Mouse (Mus musculus): ENCODE results near the gene Prkg1. TPM values are rescaled to one million over a fixed set of nuclear protein-coding genes. Genes with fewer than 3 reads are reported as not detected.

Prkg1 gene
- polyA plus RNA-seq, 1 experiment from 2014 or later: 3.1 TPM

- H3K27ac ChIP-seq (ENCODE audit: low read length): no peak overlapping the region
- WGBS: 92% methylated on average over 2 of the region's 2 CpGs
- no peak overlapping the region for H3K4me2 ChIP-seq (replicated peaks; ENCODE audit: low read depth, low read length)
- H3K36me3 ChIP-seq (ENCODE audit: insufficient read depth, low read length): no peaks in the 10 kb centered on the region
- H3K4me3 ChIP-seq (ENCODE audit: low read length): no peak overlapping the region
- H3K9ac ChIP-seq (replicated peaks; ENCODE audit: low read length): no peak overlapping the region
- no peaks in the 10 kb centered on the region for H3K9me3 ChIP-seq (ENCODE audit: low read length)
- no peaks in the 10 kb centered on the region for H3K27me3 ChIP-seq (ENCODE audit: insufficient read depth, low read length)
- no peak for ATAC-seq (ENCODE audit: low FRiP score, low TSS enrichment)
- no peaks in the 10 kb centered on the region for H3K4me1 ChIP-seq (ENCODE audit: insufficient read depth, low read length)
Measured at GRCm38 (mm10) chr19:31505041-31505440, 259.8 kb downstream of the Prkg1 start.

GRCm38 (mm10) chr19:31497386-31497785 lies 267.4 kb downstream of the Prkg1 start:
- no peak overlapping the region for H3K4me3 ChIP-seq (ENCODE audit: low read length)
- no peak overlapping the region for H3K27ac ChIP-seq (ENCODE audit: low read length)
- H3K4me1 ChIP-seq (ENCODE audit: insufficient read depth, low read length): no peaks in the 10 kb centered on the region
- no peaks in the 10 kb centered on the region for H3K9me3 ChIP-seq (ENCODE audit: low read length)
- ATAC-seq (ENCODE audit: low FRiP score, low TSS enrichment): no peak
- no peak overlapping the region for H3K9ac ChIP-seq (replicated peaks; ENCODE audit: low read length)
- 94% methylated on average over 4 of the region's 4 CpGs for WGBS
- H3K4me2 ChIP-seq (replicated peaks; ENCODE audit: low read depth, low read length): no peak overlapping the region
- H3K27me3 ChIP-seq (ENCODE audit: insufficient read depth, low read length): no peaks in the 10 kb centered on the region
- H3K36me3 ChIP-seq (ENCODE audit: insufficient read depth, low read length): no peaks in the 10 kb centered on the region

- WGBS: 59% methylated on average over 4 of the region's 4 CpGs
- ATAC-seq (ENCODE audit: low FRiP score, low TSS enrichment): no peak
- H3K9me3 ChIP-seq (ENCODE audit: low read length): no peaks in the 10 kb centered on the region
Measured at GRCm38 (mm10) chr19:31489606-31490005, 275.2 kb downstream of the Prkg1 start.

GRCm38 (mm10) chr19:31471766-31472165 lies 293.1 kb downstream of the Prkg1 start:
- H3K27me3 ChIP-seq (ENCODE audit: insufficient read depth, low read length): no peaks in the 10 kb centered on the region
- H3K27ac ChIP-seq (ENCODE audit: low read length): no peak overlapping the region
- H3K9ac ChIP-seq (replicated peaks; ENCODE audit: low read length): no peak overlapping the region
- H3K36me3 ChIP-seq (ENCODE audit: insufficient read depth, low read length): no peaks in the 10 kb centered on the region
- WGBS: 66% methylated on average over 1 of the region's 1 CpGs
- H3K9me3 ChIP-seq (ENCODE audit: low read length): no peaks in the 10 kb centered on the region
- no peaks in the 10 kb centered on the region for H3K4me1 ChIP-seq (ENCODE audit: insufficient read depth, low read length)
- ATAC-seq (ENCODE audit: low FRiP score, low TSS enrichment): no peak
- no peak overlapping the region for H3K4me3 ChIP-seq (ENCODE audit: low read length)
- H3K4me2 ChIP-seq (replicated peaks; ENCODE audit: low read depth, low read length): no peak overlapping the region

More at GRCm38 (mm10) chr19:31489606-31490005, 275.2 kb downstream of the Prkg1 start:
- H3K36me3 ChIP-seq (ENCODE audit: insufficient read depth, low read length): no peaks in the 10 kb centered on the region
- no peaks in the 10 kb centered on the region for H3K4me1 ChIP-seq (ENCODE audit: insufficient read depth, low read length)
- H3K27me3 ChIP-seq (ENCODE audit: insufficient read depth, low read length): no peaks in the 10 kb centered on the region
- no peak overlapping the region for H3K27ac ChIP-seq (ENCODE audit: low read length)
- no peak overlapping the region for H3K9ac ChIP-seq (replicated peaks; ENCODE audit: low read length)
- H3K4me3 ChIP-seq (ENCODE audit: low read length): no peak overlapping the region
- H3K4me2 ChIP-seq (replicated peaks; ENCODE audit: low read depth, low read length): no peak overlapping the region

GRCm38 (mm10) chr19:31460188-31460587 lies 304.6 kb downstream of the Prkg1 start:
- Histone ChIP-seq H3K4me3 (ENCODE audit: low read length) (no peak overlapping the region), H3K4me1 (ENCODE audit: insufficient read depth, low read length) (no peaks in the 10 kb centered on the region), H3K27me3 (ENCODE audit: insufficient read depth, low read length) (no peaks in the 10 kb centered on the region), H3K27ac (ENCODE audit: low read length) (no peak overlapping the region), H3K9me3 (ENCODE audit: low read length) (no peaks in the 10 kb centered on the region), H3K9ac (replicated peaks; ENCODE audit: low read length) (no peak overlapping the region), H3K36me3 (ENCODE audit: insufficient read depth, low read length) (no peaks in the 10 kb centered on the region), H3K4me2 (replicated peaks; ENCODE audit: low read depth, low read length) (no peak overlapping the region)
- ATAC-seq (ENCODE audit: low FRiP score, low TSS enrichment): no peak

GRCm38 (mm10) chr19:31444101-31444500 lies 320.7 kb downstream of the Prkg1 start:
- no peak for ATAC-seq (ENCODE audit: low FRiP score, low TSS enrichment)
- Histone ChIP-seq H3K4me1 (ENCODE audit: insufficient read depth, low read length) (no peaks in the 10 kb centered on the region), H3K27me3 (ENCODE audit: insufficient read depth, low read length) (no peaks in the 10 kb centered on the region)

GRCm38 (mm10) chr19:31442311-31442710 lies 322.5 kb downstream of the Prkg1 start:
- Histone ChIP-seq H3K4me2 (replicated peaks; ENCODE audit: low read depth, low read length) (no peak overlapping the region), H3K36me3 (ENCODE audit: insufficient read depth, low read length) (no peaks in the 10 kb centered on the region), H3K9me3 (ENCODE audit: low read length) (no peaks in the 10 kb centered on the region), H3K9ac (replicated peaks; ENCODE audit: low read length) (no peak overlapping the region), H3K27me3 (ENCODE audit: insufficient read depth, low read length) (no peaks in the 10 kb centered on the region), H3K4me3 (ENCODE audit: low read length) (no peak overlapping the region), H3K4me1 (ENCODE audit: insufficient read depth, low read length) (no peaks in the 10 kb centered on the region), H3K27ac (ENCODE audit: low read length) (no peak overlapping the region)
- ATAC-seq (ENCODE audit: low FRiP score, low TSS enrichment): no peak
- WGBS: 86% methylated on average over 3 of the region's 3 CpGs

More at GRCm38 (mm10) chr19:31444101-31444500, 320.7 kb downstream of the Prkg1 start:
- Histone ChIP-seq H3K9ac (replicated peaks; ENCODE audit: low read length) (no peak overlapping the region), H3K9me3 (ENCODE audit: low read length) (no peaks in the 10 kb centered on the region), H3K4me3 (ENCODE audit: low read length) (no peak overlapping the region), H3K36me3 (ENCODE audit: insufficient read depth, low read length) (no peaks in the 10 kb centered on the region), H3K4me2 (replicated peaks; ENCODE audit: low read depth, low read length) (no peak overlapping the region), H3K27ac (ENCODE audit: low read length) (no peak overlapping the region)
- WGBS: 31% methylated on average over 1 of the region's 1 CpGs

- Histone ChIP-seq H3K27me3 (ENCODE audit: insufficient read depth, low read length) (no peaks in the 10 kb centered on the region), H3K36me3 (ENCODE audit: insufficient read depth, low read length) (no peaks in the 10 kb centered on the region), H3K4me3 (ENCODE audit: low read length) (no peak overlapping the region), H3K4me2 (replicated peaks; ENCODE audit: low read depth, low read length) (no peak overlapping the region), H3K4me1 (ENCODE audit: insufficient read depth, low read length) (no peaks in the 10 kb centered on the region), H3K9ac (replicated peaks; ENCODE audit: low read length) (no peak overlapping the region), H3K27ac (ENCODE audit: low read length) (no peak overlapping the region), H3K9me3 (ENCODE audit: low read length) (no peaks in the 10 kb centered on the region)
- WGBS: 68% methylated on average over 1 of the region's 1 CpGs
- 0 out of 2 replicates have a peak, but pooled peaks have one; percentile 39 for ATAC-seq (ENCODE audit: low FRiP score, low TSS enrichment)
Measured at GRCm38 (mm10) chr19:31433446-31433845, 331.4 kb downstream of the Prkg1 start.

GRCm38 (mm10) chr19:31431411-31431810 lies 333.4 kb downstream of the Prkg1 start:
- no peak for ATAC-seq (ENCODE audit: low FRiP score, low TSS enrichment)
- Histone ChIP-seq H3K9me3 (ENCODE audit: low read length) (peaks cover under 1% of the 10 kb centered on the region; the same call in 1 of the 2 replicates), H3K4me2 (replicated peaks; ENCODE audit: low read depth, low read length) (no peak overlapping the region), H3K9ac (replicated peaks; ENCODE audit: low read length) (no peak overlapping the region), H3K4me3 (ENCODE audit: low read length) (no peak overlapping the region), H3K4me1 (ENCODE audit: insufficient read depth, low read length) (no peaks in the 10 kb centered on the region), H3K36me3 (ENCODE audit: insufficient read depth, low read length) (no peaks in the 10 kb centered on the region), H3K27ac (ENCODE audit: low read length) (no peak overlapping the region), H3K27me3 (ENCODE audit: insufficient read depth, low read length) (no peaks in the 10 kb centered on the region)
- 84% methylated on average over 2 of the region's 2 CpGs for WGBS

GRCm38 (mm10) chr19:31426142-31426541 lies 338.7 kb downstream of the Prkg1 start:
- ATAC-seq (ENCODE audit: low FRiP score, low TSS enrichment): no peak
- no peaks in the 10 kb centered on the region for H3K36me3 ChIP-seq (ENCODE audit: insufficient read depth, low read length)
- H3K27me3 ChIP-seq (ENCODE audit: insufficient read depth, low read length): no peaks in the 10 kb centered on the region
- peaks cover 4% of the 10 kb centered on the region; the same call in 1 of the 2 replicates for H3K9me3 ChIP-seq (ENCODE audit: low read length)
- 66% methylated on average over 5 of the region's 5 CpGs for WGBS
- no peak overlapping the region for H3K27ac ChIP-seq (ENCODE audit: low read length)
- no peak overlapping the region for H3K9ac ChIP-seq (replicated peaks; ENCODE audit: low read length)
- no peak overlapping the region for H3K4me3 ChIP-seq (ENCODE audit: low read length)
- H3K4me2 ChIP-seq (replicated peaks; ENCODE audit: low read depth, low read length): no peak overlapping the region
- H3K4me1 ChIP-seq (ENCODE audit: insufficient read depth, low read length): no peaks in the 10 kb centered on the region
